Mouse (Mus musculus): ENCODE results near the gene Pkhd1.
"Not testable (repeated sequence)": the region's sequence is repeated elsewhere in the genome, so short reads cannot be mapped to it uniquely, and the experiment has no call there.

The Pkhd1 gene

GRCm38 (mm10) chr1:20301631-20302030 is 316.2 kb downstream of the Pkhd1 start:
- no peak for DNase-seq (ENCODE audit: low spot score)

DNA sequence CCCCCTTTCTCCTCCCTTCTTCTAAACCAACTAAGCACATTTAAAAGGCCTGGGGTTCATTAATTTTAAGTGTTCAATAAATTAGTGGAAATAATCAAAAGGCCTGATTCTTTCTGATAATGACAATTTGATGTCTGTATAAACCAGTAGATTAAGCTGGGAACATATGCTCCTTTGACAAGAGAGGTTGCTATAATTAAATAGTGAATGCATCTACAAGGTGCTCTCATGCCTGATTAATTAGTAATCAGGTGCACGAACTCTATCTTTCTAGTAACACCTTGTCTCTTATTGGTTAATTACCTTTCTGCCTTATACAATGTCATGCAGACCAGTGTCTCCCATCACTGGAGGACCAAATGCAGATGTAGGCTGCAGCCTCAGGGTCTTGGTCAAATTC is 329.2 kb downstream of the Pkhd1 start:
- no peak for DNase-seq (ENCODE audit: low spot score)

DNA sequence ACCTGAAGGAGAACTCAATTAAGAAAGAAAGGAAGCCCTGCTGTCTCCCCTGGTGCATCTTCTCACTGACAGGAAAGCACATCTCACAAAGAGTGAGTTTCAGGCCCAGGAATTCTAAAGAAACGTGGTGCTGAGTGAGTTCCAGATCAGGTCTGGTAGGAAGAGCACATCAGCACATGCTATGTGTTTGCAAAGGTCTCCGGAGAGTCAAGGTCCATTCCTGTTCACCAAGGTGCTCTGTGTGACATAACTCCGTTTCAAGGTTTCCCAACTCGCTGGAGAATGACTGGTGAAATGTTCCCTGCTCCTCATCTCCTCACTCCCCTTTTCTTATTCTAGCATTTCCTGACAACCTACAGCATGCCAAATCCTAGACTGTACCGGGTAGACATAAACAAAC is 357.5 kb downstream of the Pkhd1 start:
- DNase-seq (ENCODE audit: low spot score): no peak

- DNase-seq (ENCODE audit: low spot score): no peak
Observed at GRCm38 (mm10) chr1:20248169-20248568, 369.7 kb downstream of the Pkhd1 start.

DNA sequence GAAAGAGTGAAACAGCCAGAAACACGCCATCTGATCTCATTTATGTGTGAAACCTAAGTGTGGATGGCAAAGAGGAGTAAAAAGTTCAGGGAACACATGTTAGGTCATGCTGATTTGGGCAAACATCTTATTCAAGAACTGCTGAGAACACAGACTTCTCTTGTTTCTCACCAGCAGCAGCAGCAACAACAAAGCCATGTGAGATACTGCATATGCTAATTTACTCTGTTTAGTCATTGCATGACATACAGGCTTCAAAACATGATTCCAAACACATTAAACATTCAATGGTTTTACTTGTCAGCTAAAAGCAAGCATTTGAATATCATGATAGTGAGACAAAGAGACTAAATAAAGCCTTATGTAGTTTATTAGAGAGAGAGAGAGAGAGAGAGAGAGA is 401.2 kb downstream of the Pkhd1 start:
- DNase-seq (ENCODE audit: low spot score): peak; percentile 17

DNA sequence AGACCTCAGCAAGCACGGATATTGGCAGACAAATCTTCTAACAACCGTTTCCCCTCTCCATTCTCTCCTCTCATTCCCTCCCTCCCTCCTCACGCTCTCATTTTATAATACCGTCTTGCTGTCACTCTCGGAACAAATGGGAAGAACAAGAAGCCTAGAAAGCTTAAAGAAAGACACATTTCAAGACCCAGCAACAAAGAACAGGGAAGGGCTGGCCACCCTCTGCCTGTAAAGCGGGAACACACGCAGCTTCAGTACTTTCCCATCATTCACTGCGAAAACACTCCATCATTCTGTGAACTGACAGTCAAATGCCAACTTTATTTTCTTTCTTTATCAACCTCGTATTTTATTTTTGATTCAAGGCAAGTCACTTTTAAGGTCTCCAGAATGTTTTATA is 427.4 kb downstream of the Pkhd1 start:
- peak; percentile 52 for DNase-seq (ENCODE audit: low spot score)

- DNase-seq (ENCODE audit: low spot score): peak; percentile 31
Observed at GRCm38 (mm10) chr1:20180157-20180556, 437.7 kb downstream of the Pkhd1 start.

DNA sequence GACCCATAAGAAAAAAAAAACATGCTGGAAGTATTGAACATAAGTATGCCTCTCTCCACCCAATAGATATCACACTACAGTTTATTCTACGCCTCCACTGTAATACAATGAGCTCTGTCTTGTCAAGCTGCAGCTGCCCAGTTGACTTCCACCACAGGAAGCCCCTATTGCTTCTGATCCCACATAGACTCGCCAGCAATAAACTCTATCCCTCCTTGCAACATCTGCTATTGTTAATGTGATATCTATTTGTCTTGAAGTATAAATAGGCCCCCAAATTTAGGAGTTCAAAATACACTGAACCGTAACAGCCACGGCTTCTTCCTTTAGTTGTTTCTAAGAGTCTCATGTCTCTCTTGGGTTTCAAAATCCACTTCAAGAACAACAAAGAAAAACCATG is 446.7 kb downstream of the Pkhd1 start:
- DNase-seq (ENCODE audit: low spot score): no peak

GRCm38 (mm10) chr1:20150627-20151026 is 467.2 kb downstream of the Pkhd1 start:
- not testable (repeated sequence) for DNase-seq (ENCODE audit: low spot score)

GRCm38 (mm10) chr1:20150016-20150415 is 467.8 kb downstream of the Pkhd1 start:
- no peak for DNase-seq (ENCODE audit: low spot score)

DNA sequence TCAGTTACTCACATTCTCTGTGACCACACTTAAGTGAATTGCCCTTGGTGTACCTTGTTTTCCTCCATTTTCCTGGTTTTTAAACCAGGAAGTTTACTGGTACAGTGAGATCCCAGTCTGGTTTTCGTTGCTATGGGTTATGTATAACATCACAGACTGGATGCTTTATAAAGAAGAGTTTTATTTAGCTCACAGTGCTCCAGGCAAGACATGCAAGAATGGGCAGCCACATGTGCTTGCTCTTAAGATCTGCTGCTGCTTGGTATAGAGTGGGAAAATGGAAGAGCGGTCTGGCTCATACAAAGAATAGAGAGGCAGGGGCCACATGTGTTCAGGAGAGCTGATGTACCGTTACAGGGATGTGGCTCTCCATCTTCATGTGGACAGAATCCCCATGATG is 481.7 kb downstream of the Pkhd1 start:
- no peak for DNase-seq (ENCODE audit: low spot score)

GRCm38 (mm10) chr1:20135065-20135618 is 482.7 kb downstream of the Pkhd1 start:
- DNase-seq (ENCODE audit: low spot score): peak; percentile 69

DNA sequence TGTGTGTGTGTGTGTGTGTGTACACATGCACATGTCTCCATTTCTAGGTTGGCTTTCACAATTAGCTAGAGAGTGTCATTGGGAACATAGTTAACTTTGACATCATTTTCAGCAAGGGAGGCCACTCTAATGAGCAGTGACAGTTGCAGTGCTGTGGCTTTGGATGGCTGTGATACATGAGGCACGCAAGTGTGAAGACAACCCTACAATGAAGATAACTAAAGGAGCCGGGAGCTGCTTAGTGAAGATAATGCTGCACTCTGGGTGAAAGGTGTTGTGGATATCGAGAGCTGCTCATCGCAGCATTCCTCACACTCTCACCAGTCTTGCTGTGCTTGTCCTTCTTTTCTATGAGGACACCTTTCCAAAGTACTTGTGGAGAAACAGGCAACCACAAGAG is 484.2 kb downstream of the Pkhd1 start:
- DNase-seq (ENCODE audit: low spot score): no peak

DNA sequence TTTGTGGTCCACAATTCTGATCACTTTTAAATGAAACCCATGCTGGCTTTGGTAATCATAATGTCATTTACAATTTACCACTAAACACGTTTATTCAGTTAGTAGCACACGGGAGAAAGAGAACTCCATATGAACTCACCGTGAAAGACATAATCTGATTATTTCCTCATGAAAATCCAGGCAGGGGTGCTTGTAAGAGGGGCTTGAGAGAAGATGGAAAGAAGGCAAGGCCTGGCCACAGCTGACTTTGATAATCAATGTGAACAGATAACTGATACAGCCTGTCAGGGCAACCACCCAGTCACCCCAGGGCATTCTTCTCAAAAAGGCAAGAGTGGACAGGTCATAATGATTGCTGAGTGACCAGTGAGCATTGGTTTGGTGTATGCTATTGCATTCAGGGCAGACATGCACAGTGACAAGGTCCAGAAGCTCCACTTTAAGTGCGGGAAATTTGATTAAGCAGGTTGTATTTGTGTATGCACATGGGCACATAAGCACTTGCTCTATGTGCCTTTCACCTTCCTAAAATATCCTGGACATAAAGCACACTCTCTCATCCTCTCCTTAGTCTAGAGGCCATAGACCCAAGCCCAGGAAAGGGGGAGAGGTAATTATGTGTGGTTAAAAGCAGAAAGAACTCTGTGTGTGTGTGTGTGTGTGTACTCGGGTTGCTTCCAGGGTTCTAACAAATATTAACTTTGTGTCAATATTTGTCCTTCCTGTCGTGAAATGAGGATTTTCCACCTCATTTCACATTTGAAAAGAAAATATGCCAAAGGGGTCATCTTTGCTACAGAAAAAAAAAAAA is 485.9 kb downstream of the Pkhd1 start:
- DNase-seq (ENCODE audit: low spot score): peak; percentile 49

GRCm38 (mm10) chr1:20117331-20117730 is 500.5 kb downstream of the Pkhd1 start:
- no peak for DNase-seq (ENCODE audit: low spot score)

GRCm38 (mm10) chr1:20069733-20070132 is 548.1 kb downstream of the Pkhd1 start:
- DNase-seq (ENCODE audit: low spot score): no peak

- peak; percentile 8 for DNase-seq (ENCODE audit: low spot score)
Observed at GRCm38 (mm10) chr1:20058245-20058644, 559.6 kb downstream of the Pkhd1 start.

DNA sequence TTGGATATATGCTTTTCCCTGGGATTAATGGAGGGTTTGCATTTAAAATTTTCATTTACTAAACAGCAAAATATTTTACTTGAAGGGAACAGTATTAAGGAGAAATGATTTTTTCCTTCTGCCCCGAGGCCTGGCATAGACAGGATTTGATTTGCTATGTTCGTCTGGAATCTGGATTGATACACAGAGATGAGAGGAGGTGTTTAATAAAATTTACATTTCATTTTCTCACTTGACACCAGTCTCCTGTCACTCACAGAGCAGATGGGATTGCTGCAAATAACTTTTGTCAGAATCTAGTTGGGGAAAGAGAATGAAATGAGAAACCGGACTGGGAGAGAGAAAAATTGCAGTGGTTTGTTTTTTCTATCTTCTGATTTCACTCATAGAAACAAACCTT is 578.5 kb downstream of the Pkhd1 start:
- no peak for DNase-seq (ENCODE audit: low spot score)

- no peak for DNase-seq (ENCODE audit: low spot score)
Observed at GRCm38 (mm10) chr1:20035277-20035676, 582.6 kb downstream of the Pkhd1 start.

GRCm38 (mm10) chr1:20018198-20018925 is 599.5 kb downstream of the Pkhd1 start:
- no peak for DNase-seq (ENCODE audit: low spot score)

DNA sequence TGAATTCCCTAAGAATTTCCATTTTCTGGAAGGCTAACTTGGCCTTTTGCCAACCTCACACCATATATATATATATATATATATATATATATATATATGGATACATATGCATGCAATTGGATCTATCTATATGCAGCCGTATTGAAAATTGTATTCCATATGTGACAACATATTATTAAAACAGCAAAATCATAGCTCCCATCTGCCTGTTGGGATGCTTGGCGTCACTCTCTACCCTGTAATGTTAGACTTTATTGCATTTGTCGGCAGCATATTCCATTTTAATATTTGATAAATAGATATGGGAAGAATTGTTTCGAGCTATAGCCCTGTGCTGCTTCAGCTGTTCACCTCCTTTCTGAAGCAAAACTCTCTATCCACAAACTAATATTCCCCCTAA is 600.2 kb downstream of the Pkhd1 start:
- DNase-seq (ENCODE audit: low spot score): no peak

Measured in embryo, embryonic 10.5 days (tissue).